Mouse (Mus musculus): ENCODE results near the gene Adgrl2. TPM values are rescaled to one million over a fixed set of nuclear protein-coding genes. Genes with fewer than 3 reads are reported as not detected.

The Adgrl2 gene
- total RNA-seq, 2 experiments from 2014 or later: 9.6 to 12.0 TPM

GRCm38 (mm10) chr3:148945534-148945933, 44.8 kb downstream of the Adgrl2 start:
- DNase-seq: no peak
- peak overlapping the region; percentile 20; the same call in 1 of the 2 replicates for H3K27ac ChIP-seq
- intact Hi-C loops (cut with DNase I): no loop called here
- peak overlapping the region; percentile 47 for H3K4me3 ChIP-seq
- no peak for TF ChIP-seq CTCF (IDR thresholded peaks at IDR 0.05)

- Histone ChIP-seq H3K4me3 (no peak overlapping the region), H3K27ac (no peak overlapping the region)
- intact Hi-C loops (cut with DNase I): no loop called here
- no peak; the same call in 1 of the 2 replicates for TF ChIP-seq CTCF (IDR thresholded peaks at IDR 0.05)
- no peak for DNase-seq
Measured at GRCm38 (mm10) chr3:148939457-148939856, 50.9 kb downstream of the Adgrl2 start.

GRCm38 (mm10) chr3:148935056-148935455, 55.3 kb downstream of the Adgrl2 start:
- TF ChIP-seq CTCF (IDR thresholded peaks at IDR 0.05): no peak
- intact Hi-C loops (cut with DNase I): no loop called here
- no peak for DNase-seq
- H3K4me3 ChIP-seq: no peak overlapping the region
- H3K27ac ChIP-seq: no peak overlapping the region

- TF ChIP-seq CTCF (IDR thresholded peaks at IDR 0.05): no peak
- Histone ChIP-seq H3K4me3 (no peak overlapping the region), H3K27ac (no peak overlapping the region)
- intact Hi-C loops (cut with DNase I): no loop called here
- DNase-seq: no peak
Measured at GRCm38 (mm10) chr3:148934279-148934678, 56.1 kb downstream of the Adgrl2 start.

- no peak for TF ChIP-seq CTCF (IDR thresholded peaks at IDR 0.05)
- H3K4me3 ChIP-seq: no peak overlapping the region
- intact Hi-C loops (cut with DNase I): no loop called here
- no peak for DNase-seq
- H3K27ac ChIP-seq: no peak overlapping the region
Measured at GRCm38 (mm10) chr3:148933160-148933559, 57.2 kb downstream of the Adgrl2 start.

GRCm38 (mm10) chr3:148930913-148931312, 59.4 kb downstream of the Adgrl2 start:
- intact Hi-C loops (cut with DNase I): no loop called here
- no peak for TF ChIP-seq CTCF (IDR thresholded peaks at IDR 0.05)
- no peak for DNase-seq
- Histone ChIP-seq H3K27ac (no peak overlapping the region), H3K4me3 (no peak overlapping the region)

- no peak overlapping the region for H3K4me3 ChIP-seq
- TF ChIP-seq CTCF (IDR thresholded peaks at IDR 0.05): no peak
- DNase-seq: no peak
- intact Hi-C loops (cut with DNase I): no loop called here
- no peak overlapping the region for H3K27ac ChIP-seq
Measured at GRCm38 (mm10) chr3:148926330-148926729, 64.0 kb downstream of the Adgrl2 start.

GRCm38 (mm10) chr3:148922618-148923095, 67.7 kb downstream of the Adgrl2 start:
- no peak for DNase-seq
- intact Hi-C loops (cut with DNase I): no loop called here
- no peak for TF ChIP-seq CTCF (IDR thresholded peaks at IDR 0.05)
- no peak overlapping the region for H3K4me3 ChIP-seq
- H3K27ac ChIP-seq: no peak overlapping the region

GRCm38 (mm10) chr3:148921966-148922587, 68.3 kb downstream of the Adgrl2 start:
- intact Hi-C loops (cut with DNase I): no loop called here
- no peak for DNase-seq
- no peak for TF ChIP-seq CTCF (IDR thresholded peaks at IDR 0.05)
- Histone ChIP-seq H3K27ac (no peak overlapping the region), H3K4me3 (no peak overlapping the region)

- TF ChIP-seq CTCF (IDR thresholded peaks at IDR 0.05): no peak
- intact Hi-C loops (cut with DNase I): no loop called here
- DNase-seq: no peak
- H3K4me3 ChIP-seq: no peak overlapping the region
- no peak overlapping the region for H3K27ac ChIP-seq
Measured at GRCm38 (mm10) chr3:148920881-148921280, 69.5 kb downstream of the Adgrl2 start.

GRCm38 (mm10) chr3:148918425-148918824, 71.9 kb downstream of the Adgrl2 start:
- H3K4me3 ChIP-seq: no peak overlapping the region
- DNase-seq: no peak
- intact Hi-C loops (cut with DNase I): no loop called here
- H3K27ac ChIP-seq: no peak overlapping the region
- no peak for TF ChIP-seq CTCF (IDR thresholded peaks at IDR 0.05)

- H3K4me3 ChIP-seq: no peak overlapping the region
- TF ChIP-seq CTCF (IDR thresholded peaks at IDR 0.05): no peak
- peak overlapping the region; percentile 20; the same call in 1 of the 2 replicates for H3K27ac ChIP-seq
- intact Hi-C loops (cut with DNase I): no loop called here
- DNase-seq: no peak
Measured at GRCm38 (mm10) chr3:148917837-148918236, 72.5 kb downstream of the Adgrl2 start.

GRCm38 (mm10) chr3:148916226-148916625, 74.1 kb downstream of the Adgrl2 start:
- no peak for DNase-seq
- H3K4me3 ChIP-seq: no peak overlapping the region
- H3K27ac ChIP-seq: no peak overlapping the region
- TF ChIP-seq CTCF (IDR thresholded peaks at IDR 0.05): no peak
- intact Hi-C loops (cut with DNase I): no loop called here

Measured in gastrocnemius, adult 2 months (tissue).